Mouse (Mus musculus): ENCODE results near the gene Fuca1. TPM values are rescaled to one million over a fixed set of nuclear protein-coding genes. Genes with fewer than 3 reads are reported as not detected.
"Not testable (repeated sequence)": the region's sequence is repeated elsewhere in the genome, so short reads cannot be mapped to it uniquely, and the experiment has no call there.

Fuca1 gene
- polyA plus RNA-seq, 1 experiment from 2014 or later: 65.1 TPM

DNA sequence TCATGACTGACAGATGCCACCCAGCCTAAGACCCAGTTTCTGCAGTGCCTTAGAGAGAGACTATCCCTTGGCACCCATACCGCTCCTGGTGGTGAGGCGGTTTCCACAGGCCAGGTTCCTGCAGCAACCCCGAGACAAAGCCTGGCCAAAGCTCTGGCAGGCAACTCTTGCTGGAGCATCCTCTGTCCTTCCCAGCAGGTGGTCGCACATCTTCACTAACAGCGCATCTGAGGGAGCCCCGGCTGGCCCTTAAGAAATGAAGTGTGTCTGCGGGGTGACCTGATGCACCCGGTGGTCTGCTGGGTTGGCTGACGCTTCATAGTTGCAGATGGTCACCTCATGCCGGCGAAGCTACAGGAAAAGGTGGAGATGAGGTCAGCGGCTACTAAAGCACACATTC is 55.6 kb downstream of the Fuca1 start:
- peaks cover 43% of the 10 kb centered on the region for H3K36me3 ChIP-seq (ENCODE audit: insufficient read depth)
- no peak overlapping the region for H3K9ac ChIP-seq
- no peaks in the 10 kb centered on the region for H3K4me1 ChIP-seq (ENCODE audit: insufficient read depth)
- H3K27ac ChIP-seq (ENCODE audit: low read depth): no peak overlapping the region
- TF ChIP-seq CTCF (IDR thresholded peaks at IDR 0.05; ENCODE audit: low read depth): no peak
- H3K27me3 ChIP-seq (ENCODE audit: insufficient read depth, low read length): no peaks in the 10 kb centered on the region
- H3K4me2 ChIP-seq: no peak overlapping the region
- ATAC-seq (ENCODE audit: insufficient read depth) (no peak), DNase-seq (no peak)
- 89% methylated on average over 12 of the region's 12 CpGs for WGBS
- no peaks in the 10 kb centered on the region for H3K9me3 ChIP-seq (ENCODE audit: low read depth, low read length)
- no peak overlapping the region for H3K4me3 ChIP-seq (ENCODE audit: low read depth, low read length)

DNA sequence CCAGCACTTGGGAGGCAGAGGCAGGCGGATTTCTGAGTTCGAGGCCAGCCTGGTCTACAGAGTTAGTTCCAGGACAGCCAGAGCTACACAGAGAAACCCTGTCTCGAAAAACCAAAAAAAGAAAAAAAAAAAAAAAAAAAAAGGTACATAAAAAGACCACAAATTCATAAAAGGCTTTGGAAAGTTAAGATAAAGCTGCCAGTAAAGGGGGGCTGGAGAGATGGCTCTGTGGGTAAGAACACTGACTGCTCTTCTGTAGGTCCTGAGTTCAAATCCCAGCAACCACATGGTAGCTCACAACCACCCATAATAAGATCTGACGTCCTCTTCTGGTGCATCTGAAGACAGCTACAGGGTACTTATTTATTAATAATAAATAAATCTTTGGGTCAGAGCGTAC is 59.7 kb downstream of the Fuca1 start:
- not testable (repeated sequence) for H3K9me3 ChIP-seq (ENCODE audit: low read depth, low read length); ATAC-seq (ENCODE audit: insufficient read depth); H3K4me2 ChIP-seq; H3K27ac ChIP-seq (ENCODE audit: low read depth); H3K4me3 ChIP-seq (ENCODE audit: low read depth, low read length); DNase-seq; H3K9ac ChIP-seq; H3K4me1 ChIP-seq (ENCODE audit: insufficient read depth); H3K27me3 ChIP-seq (ENCODE audit: insufficient read depth, low read length)
- peaks cover 69% of the 10 kb centered on the region for H3K36me3 ChIP-seq (ENCODE audit: insufficient read depth)
- 90% methylated on average over 5 of the region's 5 CpGs for WGBS

DNA sequence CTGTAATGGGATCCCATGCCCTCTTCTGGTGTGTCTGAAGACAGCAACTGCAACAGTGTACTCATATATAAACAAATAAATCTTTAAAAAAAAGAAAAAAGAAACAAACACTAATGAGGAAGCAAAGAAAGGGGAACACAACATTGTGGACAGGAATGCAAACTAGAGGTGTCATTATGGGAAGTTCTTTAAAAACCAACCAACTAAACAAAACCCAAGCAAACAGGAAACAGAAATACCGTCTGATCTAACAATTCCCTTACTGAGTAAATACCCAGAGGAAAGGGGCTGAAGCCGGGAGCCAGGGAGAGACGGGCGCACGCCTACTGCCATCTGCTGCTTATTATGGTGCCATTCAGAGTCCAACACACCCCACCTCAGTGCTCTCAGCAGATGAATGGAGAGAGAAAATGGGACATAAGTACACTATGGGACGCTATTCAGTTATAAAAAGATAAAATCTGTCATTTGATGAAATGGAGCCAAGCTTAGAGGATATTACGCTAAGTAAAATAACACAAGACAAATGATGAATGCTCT is 61.1 kb downstream of the Fuca1 start:
- Histone ChIP-seq H3K9me3 (ENCODE audit: low read depth, low read length) (no peaks in the 10 kb centered on the region), H3K36me3 (ENCODE audit: insufficient read depth) (peaks cover 59% of the 10 kb centered on the region), H3K27me3 (ENCODE audit: insufficient read depth, low read length) (no peaks in the 10 kb centered on the region), H3K27ac (ENCODE audit: low read depth) (no peak overlapping the region), H3K4me1 (ENCODE audit: insufficient read depth) (0 out of 2 replicates have a peak, but pooled peaks cover 3% of the 10 kb centered on the region), H3K9ac (no peak overlapping the region), H3K4me3 (ENCODE audit: low read depth, low read length) (no peak overlapping the region), H3K4me2 (no peak overlapping the region)
- WGBS: 66% methylated on average over 7 of the region's 7 CpGs
- DNase-seq (no peak), ATAC-seq (ENCODE audit: insufficient read depth) (no peak)
- TF ChIP-seq CTCF (IDR thresholded peaks at IDR 0.05; ENCODE audit: low read depth): no peak

DNA sequence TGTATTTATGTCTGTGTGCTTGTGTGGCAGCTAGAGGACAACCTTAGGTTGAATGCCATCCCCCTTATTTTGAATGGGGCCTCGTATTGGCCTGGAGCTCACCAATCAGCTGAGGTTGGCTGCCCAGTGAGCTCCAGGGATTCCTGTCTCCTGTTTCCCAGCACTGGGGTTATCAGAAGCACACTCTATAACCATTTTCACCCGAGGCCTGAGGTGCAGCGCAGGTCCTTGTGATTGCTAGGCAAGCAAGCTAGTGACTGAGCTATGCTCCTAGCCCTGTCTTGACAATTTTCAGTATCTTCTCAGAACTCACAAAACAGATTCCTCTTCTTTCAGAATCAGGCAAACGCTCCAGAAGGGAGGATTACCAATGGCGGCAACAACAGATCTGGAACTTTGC is 64.0 kb downstream of the Fuca1 start:
- WGBS: 82% methylated on average over 5 of the region's 5 CpGs
- Histone ChIP-seq H3K4me3 (ENCODE audit: low read depth, low read length) (no peak overlapping the region), H3K4me2 (0 out of 2 replicates have a peak overlapping the region, but pooled peaks have one; percentile 4)

DNA sequence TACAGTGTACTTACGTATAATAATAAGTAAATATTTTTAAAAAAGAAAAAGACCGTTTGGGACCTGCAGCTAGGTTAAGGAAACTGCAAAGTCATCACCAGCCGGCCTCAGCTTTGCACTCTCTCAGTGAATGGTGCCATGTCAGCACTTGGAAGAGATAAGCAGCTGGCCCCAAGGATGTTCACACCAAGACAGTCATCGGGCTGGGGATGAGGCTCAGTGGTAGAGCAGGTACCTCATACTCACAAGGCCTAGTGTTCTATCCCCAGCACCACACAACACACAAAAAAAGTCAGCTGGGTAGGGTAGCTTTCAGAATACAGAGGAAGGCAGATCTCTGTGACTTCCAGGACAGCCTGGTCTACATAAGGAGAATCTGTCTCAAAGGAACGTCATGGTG is 64.7 kb downstream of the Fuca1 start:
- no peak for DNase-seq
- TF ChIP-seq CTCF (IDR thresholded peaks at IDR 0.05; ENCODE audit: low read depth): no peak
- 83% methylated on average over 5 of the region's 5 CpGs for WGBS
- H3K4me2 ChIP-seq: peak overlapping the region; percentile 81; the same call in 1 of the 2 replicates
- no peaks in the 10 kb centered on the region for H3K27me3 ChIP-seq (ENCODE audit: insufficient read depth, low read length)
- H3K4me1 ChIP-seq (ENCODE audit: insufficient read depth): 0 out of 2 replicates have a peak, but pooled peaks cover 3% of the 10 kb centered on the region
- no peak overlapping the region; the same call in 1 of the 2 replicates for H3K9ac ChIP-seq
- H3K36me3 ChIP-seq (ENCODE audit: insufficient read depth): peaks cover 41% of the 10 kb centered on the region
- no peaks in the 10 kb centered on the region for H3K9me3 ChIP-seq (ENCODE audit: low read depth, low read length)
- H3K4me3 ChIP-seq (ENCODE audit: low read depth, low read length): peak overlapping the region; percentile 95
- H3K27ac ChIP-seq (ENCODE audit: low read depth): no peak overlapping the region
- no peak for ATAC-seq (ENCODE audit: insufficient read depth)

More for the DNA sequence above, 64.0 kb downstream of the Fuca1 start:
- no peak overlapping the region for H3K9ac ChIP-seq
- no peaks in the 10 kb centered on the region for H3K27me3 ChIP-seq (ENCODE audit: insufficient read depth, low read length)
- TF ChIP-seq CTCF (IDR thresholded peaks at IDR 0.05; ENCODE audit: low read depth): no peak
- no peak for DNase-seq
- ATAC-seq (ENCODE audit: insufficient read depth): no peak
- peaks cover 41% of the 10 kb centered on the region for H3K36me3 ChIP-seq (ENCODE audit: insufficient read depth)
- H3K9me3 ChIP-seq (ENCODE audit: low read depth, low read length): no peaks in the 10 kb centered on the region
- H3K4me1 ChIP-seq (ENCODE audit: insufficient read depth): 0 out of 2 replicates have a peak, but pooled peaks cover 3% of the 10 kb centered on the region
- no peak overlapping the region for H3K27ac ChIP-seq (ENCODE audit: low read depth)

DNA sequence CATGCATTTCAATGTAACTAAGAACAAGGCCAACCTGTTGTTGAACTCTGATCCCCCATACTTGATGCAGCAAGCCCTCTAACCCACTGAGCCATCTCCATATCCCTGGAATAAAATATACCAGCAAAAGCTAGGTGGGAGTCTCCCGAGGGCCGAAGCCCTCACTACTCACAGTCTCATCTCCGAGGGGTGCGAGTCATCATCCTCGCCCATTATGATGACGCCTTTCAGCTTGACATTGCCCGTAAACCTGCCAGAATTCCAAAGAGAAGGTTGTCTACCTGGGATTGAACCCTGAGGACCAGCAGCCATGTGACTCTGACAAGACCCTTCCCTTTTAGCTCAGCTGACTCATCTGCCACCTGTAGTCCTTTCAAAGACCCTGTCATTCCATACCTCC is 65.2 kb downstream of the Fuca1 start:
- peaks cover 40% of the 10 kb centered on the region for H3K36me3 ChIP-seq (ENCODE audit: insufficient read depth)
- no peaks in the 10 kb centered on the region for H3K9me3 ChIP-seq (ENCODE audit: low read depth, low read length)
- no peak overlapping the region for H3K27ac ChIP-seq (ENCODE audit: low read depth)
- H3K27me3 ChIP-seq (ENCODE audit: insufficient read depth, low read length): no peaks in the 10 kb centered on the region
- H3K4me2 ChIP-seq: peak overlapping the region; percentile 81
- DNase-seq (no peak), ATAC-seq (ENCODE audit: insufficient read depth) (no peak)
- 0 out of 2 replicates have a peak, but pooled peaks cover 3% of the 10 kb centered on the region for H3K4me1 ChIP-seq (ENCODE audit: insufficient read depth)
- peak overlapping the region; percentile 95 for H3K4me3 ChIP-seq (ENCODE audit: low read depth, low read length)
- TF ChIP-seq CTCF (IDR thresholded peaks at IDR 0.05; ENCODE audit: low read depth): no peak
- 83% methylated on average over 7 of the region's 7 CpGs for WGBS
- peak overlapping the region; percentile 95; the same call in 1 of the 2 replicates for H3K9ac ChIP-seq

DNA sequence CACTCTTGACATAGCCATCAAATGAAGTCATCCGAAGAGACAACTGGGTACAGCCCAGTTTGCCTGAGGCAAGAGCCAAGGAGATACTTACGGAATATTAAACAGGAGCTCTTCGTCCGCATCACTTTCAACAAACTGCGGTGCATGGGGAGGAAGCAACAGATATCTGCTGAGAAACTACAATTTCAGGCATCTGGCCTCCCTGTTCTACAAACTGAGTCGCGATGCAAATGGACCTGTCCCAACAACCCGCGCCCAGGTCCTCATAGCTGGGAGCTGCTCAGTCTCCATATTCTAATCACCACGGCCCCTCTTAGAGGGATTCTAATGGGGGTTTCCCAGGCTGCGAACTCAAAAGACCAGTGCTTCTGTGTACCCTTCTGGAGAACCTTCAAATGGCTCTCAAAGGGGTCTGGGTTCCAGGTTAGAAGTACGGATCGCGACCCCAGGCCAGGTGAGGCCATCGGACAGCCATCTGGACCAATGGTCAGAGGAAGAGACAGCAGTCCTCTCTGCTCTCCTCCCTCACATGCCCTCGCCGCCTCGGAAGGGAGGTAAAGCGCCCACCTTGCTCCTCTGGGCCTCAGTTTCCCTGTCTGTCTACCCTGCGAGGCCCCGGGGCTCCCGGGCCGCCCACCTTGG is 65.9 kb downstream of the Fuca1 start:
- DNase-seq: peak; percentile 7
- H3K4me3 ChIP-seq (ENCODE audit: low read depth, low read length): peak overlapping the region; percentile 95

More for the DNA sequence above, 65.9 kb downstream of the Fuca1 start:
- TF ChIP-seq CTCF (IDR thresholded peaks at IDR 0.05; ENCODE audit: low read depth): no peak
- WGBS: 6% methylated on average over 23 of the region's 23 CpGs
- H3K4me2 ChIP-seq: peak overlapping the region; percentile 81
- ATAC-seq (ENCODE audit: insufficient read depth): no peak
- H3K27me3 ChIP-seq (ENCODE audit: insufficient read depth, low read length): no peaks in the 10 kb centered on the region
- peaks cover 35% of the 10 kb centered on the region for H3K36me3 ChIP-seq (ENCODE audit: insufficient read depth)
- 0 out of 2 replicates have a peak, but pooled peaks cover 3% of the 10 kb centered on the region for H3K4me1 ChIP-seq (ENCODE audit: insufficient read depth)
- H3K9me3 ChIP-seq (ENCODE audit: low read depth, low read length): no peaks in the 10 kb centered on the region
- peak overlapping the region; percentile 95 for H3K9ac ChIP-seq
- peak overlapping the region; percentile 83 for H3K27ac ChIP-seq (ENCODE audit: low read depth)
